Comparison of ENCODE assay signal across 10 mouse cellular contexts in the genomic region with DNA sequence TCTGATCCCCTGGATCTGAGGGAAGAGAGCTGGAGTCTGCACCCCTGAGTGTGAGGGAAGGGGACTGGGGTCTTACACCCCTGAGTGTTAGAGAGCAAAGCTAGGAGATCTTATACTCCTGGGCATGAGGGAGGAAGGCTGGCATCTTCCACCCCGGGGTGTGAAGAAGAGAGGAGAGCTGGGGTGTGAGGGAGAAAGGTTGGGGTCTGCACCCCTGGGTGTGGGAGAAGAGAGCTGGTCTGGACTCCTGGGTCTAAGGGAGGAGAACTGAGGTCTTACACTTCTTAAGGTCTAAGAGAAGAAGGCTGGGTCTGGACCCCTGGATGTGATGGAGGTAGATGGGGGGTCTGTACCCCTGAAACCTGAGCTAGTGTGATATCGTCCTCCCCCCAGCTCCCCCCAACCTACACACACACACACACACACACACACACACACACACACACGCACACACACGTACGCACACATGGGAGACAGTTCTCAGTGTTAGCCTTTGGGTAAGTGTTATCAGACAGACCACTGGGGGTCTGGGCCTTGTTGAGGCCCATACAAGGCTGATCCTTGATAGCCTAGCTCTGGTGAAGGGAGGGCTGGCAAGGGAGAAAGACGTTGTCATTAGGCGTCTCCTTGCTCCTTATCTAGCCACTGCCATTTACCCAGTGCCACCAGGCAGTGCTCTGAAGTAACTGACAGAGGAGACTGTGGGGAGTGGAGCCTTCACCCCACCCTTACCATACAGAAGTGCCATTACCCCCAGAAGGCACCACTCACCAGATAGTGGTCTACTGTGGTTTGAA. TPM values are rescaled to one million over a fixed set of nuclear protein-coding genes. Genes with fewer than 3 reads are reported as not detected.
DNase-seq lines count a peak whose midpoint lies in the region; ATAC-seq and TF ChIP-seq lines count a peak whose summit lies in the region.
"Had no signal": no experiment of that assay in that cellular context is flagged by ENCODE, and none has a peak within 500 bp of the region (broad histone marks: within the 10 kb centered on the region; RNA-seq: fewer than 3 reads in every experiment).

No protein-coding gene starts in this region.

- H3K9me3 ChIP-seq in forebrain, embryonic 10.5 days = no peaks in the 10 kb centered on the region
- no peaks in the 10 kb centered on the region for H3K9me3 ChIP-seq in forebrain, postnatal 0 days (ENCODE audit: low read length)
- H3K9me3 ChIP-seq in liver, embryonic 14.5 days (ENCODE audit: control insufficient read depth, low read length) = no peaks in the 10 kb centered on the region
- H3K9me3 ChIP-seq: hindbrain, embryonic 15.5 days had no signal

- H3K4me1 ChIP-seq in forebrain, embryonic 10.5 days = peaks cover 17% of the 10 kb centered on the region
- H3K4me1 ChIP-seq in forebrain, postnatal 0 days (ENCODE audit: insufficient read depth) = peaks cover 5% of the 10 kb centered on the region; the same call in 1 of the 2 replicates
- peaks cover 30% of the 10 kb centered on the region; the same call in 1 of the 2 replicates for H3K4me1 ChIP-seq in spleen, adult 2 months (ENCODE audit: control insufficient read depth, insufficient read depth, insufficient read length)
- H3K4me1 ChIP-seq in liver, embryonic 14.5 days (replicated peaks; ENCODE audit: control insufficient read depth in 2 of 2, insufficient read depth in 2 of 2, low read length in 1 of 2) = peaks cover 56 to 61% of the 10 kb centered on the region in 2 experiments
- peaks cover 12% of the 10 kb centered on the region for H3K4me1 ChIP-seq in lung, adult 2 months (ENCODE audit: control insufficient read depth, insufficient read depth, low read length)

- no peak for ATAC-seq in forebrain, postnatal 0 days
- peak; percentile 82 for ATAC-seq in liver, embryonic 14.5 days (ENCODE audit: insufficient read depth)

- H3K9ac ChIP-seq in forebrain, postnatal 0 days = no peak overlapping the region
- peak overlapping the region; percentile 100 for H3K9ac ChIP-seq in liver, embryonic 14.5 days (replicated peaks)
- H3K9ac ChIP-seq: hindbrain, embryonic 15.5 days had no signal

- no peak for TF ChIP-seq POLR2A in spleen, adult 2 months (IDR thresholded peaks at IDR 0.05; ENCODE audit: low read depth, low read length)
- no peak for TF ChIP-seq POLR2A in lung, adult 2 months (IDR thresholded peaks at IDR 0.05; ENCODE audit: borderline replicate concordance, extremely low read depth, low read depth, low read length)

- H3K27ac ChIP-seq in forebrain, embryonic 10.5 days = peak overlapping the region; percentile 79
- H3K27ac ChIP-seq in forebrain, postnatal 0 days (ENCODE audit: low read depth, low read length) = no peak overlapping the region
- peak overlapping the region; percentile 93 for H3K27ac ChIP-seq in spleen, adult 2 months (ENCODE audit: insufficient read depth, low read length)
- H3K27ac ChIP-seq in liver, embryonic 14.5 days = peak overlapping the region; percentile 100
- H3K27ac ChIP-seq: hindbrain, embryonic 15.5 days had no signal

- WGBS in forebrain, embryonic 10.5 days = 87% methylated on average over 7 of the region's 7 CpGs
- WGBS in forebrain, postnatal 0 days = 84% methylated on average over 7 of the region's 7 CpGs
- 18% methylated on average over 7 of the region's 7 CpGs for WGBS in spleen, adult 2 months
- 14% methylated on average over 7 of the region's 7 CpGs for WGBS in liver, embryonic 14.5 days (ENCODE audit: insufficient replicate concordance)
- WGBS in lung, adult 2 months = 69% methylated on average over 7 of the region's 7 CpGs

- no peaks in the 10 kb centered on the region for H3K27me3 ChIP-seq in forebrain, embryonic 10.5 days (ENCODE audit: poor library complexity, severe bottlenecking)
- H3K27me3 ChIP-seq in forebrain, postnatal 0 days (ENCODE audit: insufficient read depth, low read length) = no peaks in the 10 kb centered on the region
- no peaks in the 10 kb centered on the region for H3K27me3 ChIP-seq in spleen, adult 2 months (ENCODE audit: control insufficient read depth, insufficient read depth, low read length)
- H3K27me3 ChIP-seq in liver, embryonic 14.5 days (ENCODE audit: control insufficient read depth, insufficient read depth, low read length) = no peaks in the 10 kb centered on the region
- H3K27me3 ChIP-seq: hindbrain, embryonic 15.5 days had no signal

- peak; percentile 81 for TF ChIP-seq EP300 in liver, embryonic 14.5 days (IDR thresholded peaks at IDR 0.05; ENCODE audit: low read depth)

- no peak for DNase-seq in forebrain, embryonic 10.5 days (ENCODE audit: extremely low spot score, low spot score)
- DNase-seq in forebrain, postnatal 0 days = no peak
- no peak for DNase-seq in spleen, adult 2 months (ENCODE audit: low read depth in 1 of 2, low spot score in 2 of 2)
- DNase-seq in spleen, adult 18-20 months = no peak
- peak; percentile 83 to 88 (median 84) for DNase-seq in liver, embryonic 14.5 days (ENCODE audit: low read depth in 3 of 3, low spot score in 3 of 3)
- peak; percentile 54 for DNase-seq in thymus, postnatal 4 days
- no peak for DNase-seq in lung, adult 2 months
- no peak for DNase-seq in embryo, embryonic 10 days (ENCODE audit: low spot score)
- DNase-seq: lung, adult 18-20 months had no signal

- H3K4me3 ChIP-seq in forebrain, embryonic 10.5 days = peak overlapping the region; percentile 26
- no peak overlapping the region for H3K4me3 ChIP-seq in forebrain, postnatal 0 days (ENCODE audit: low read depth, low read length)
- peak overlapping the region; percentile 59 for H3K4me3 ChIP-seq in spleen, adult 2 months (ENCODE audit: extremely low read depth, insufficient read depth, insufficient read length)
- H3K4me3 ChIP-seq in liver, embryonic 14.5 days (ENCODE audit: insufficient read depth in 1 of 2, low read depth in 2 of 2, low read length in 2 of 2) = peak overlapping the region; percentile 77 to 88
- H3K4me3 ChIP-seq in lung, adult 2 months (replicated peaks; ENCODE audit: extremely low read depth, low read depth, low read length) = no peak overlapping the region
- H3K4me3 ChIP-seq: hindbrain, embryonic 15.5 days had no signal

- H3K36me3 ChIP-seq in forebrain, embryonic 10.5 days (replicated peaks) = no peaks in the 10 kb centered on the region
- H3K36me3 ChIP-seq in forebrain, postnatal 0 days (ENCODE audit: insufficient read depth) = no peaks in the 10 kb centered on the region
- no peaks in the 10 kb centered on the region for H3K36me3 ChIP-seq in spleen, adult 2 months (ENCODE audit: control insufficient read depth, insufficient read depth, low read length)
- H3K36me3 ChIP-seq in liver, embryonic 14.5 days (replicated peaks; ENCODE audit: control insufficient read depth, insufficient read depth, low read depth) = peaks cover 38% of the 10 kb centered on the region
- H3K36me3 ChIP-seq: hindbrain, embryonic 15.5 days had no signal

- no peak for TF ChIP-seq CTCF in forebrain, postnatal 0 days (IDR thresholded peaks at IDR 0.05; ENCODE audit: low read depth)
- no peak for TF ChIP-seq CTCF in spleen, adult 2 months (IDR thresholded peaks at IDR 0.05; ENCODE audit: extremely low read depth, insufficient read depth, insufficient read length, insufficient replicate concordance)
- peak; percentile 41; the same call in 1 of the 2 replicates for TF ChIP-seq CTCF in liver, embryonic 14.5 days (IDR thresholded peaks at IDR 0.05; ENCODE audit: low read depth)
- no peak for TF ChIP-seq CTCF in lung, adult 2 months (IDR thresholded peaks at IDR 0.05; ENCODE audit: insufficient read depth, low read length)

- no peak overlapping the region for H3K4me2 ChIP-seq in forebrain, postnatal 0 days (ENCODE audit: low read depth)
- H3K4me2 ChIP-seq in liver, embryonic 14.5 days (ENCODE audit: low read depth) = peak overlapping the region; percentile 100

RNA-seq across cellular contexts. Expression of a gene that starts 1.1 kb away (rescaled TPM):
- 3.8 and 5.1 TPM in 2 replicates for polyA plus RNA-seq in forebrain, embryonic 10.5 days (2016; fragmentation: Nextera tagmentation; extraction: Ambion mirVana)
- 1.2 and 1.5 TPM in 2 replicates for total RNA-seq in forebrain, postnatal 0 days (2014; rRNA removed)
- polyA plus RNA-seq in forebrain, postnatal 0 days (2015; fragmentation: Nextera tagmentation; extraction: Ambion mirVana) = 0.88 and 1.1 TPM in 2 replicates
- polyA plus RNA-seq in spleen, adult 2 months (2012; rRNA removed) = 102 and 133 TPM in 2 replicates
- polyA plus RNA-seq in liver, embryonic 14.5 days (2012; rRNA removed) = 112 and 113 TPM in 2 replicates
- polyA plus RNA-seq in liver, embryonic 14.5 days (2014; fragmentation: Nextera tagmentation; extraction: Ambion mirVana) = 90.2 and 112 TPM in 2 replicates
- 9.0 and 11.3 TPM in 2 replicates for polyA plus RNA-seq in lung, adult 2 months (2012; rRNA removed)

RNA-seq across cellular contexts. Expression of a gene that starts 22.2 kb away (rescaled TPM):
- not detected in 2 replicates for polyA plus RNA-seq in forebrain, embryonic 10.5 days (2016; fragmentation: Nextera tagmentation; extraction: Ambion mirVana)
- not detected in 2 replicates for total RNA-seq in forebrain, postnatal 0 days (2014; rRNA removed)
- not detected in 2 replicates for polyA plus RNA-seq in forebrain, postnatal 0 days (2015; fragmentation: Nextera tagmentation; extraction: Ambion mirVana)
- not detected in 2 replicates for polyA plus RNA-seq in spleen, adult 2 months (2012; rRNA removed)
- polyA plus RNA-seq in liver, embryonic 14.5 days (2012; rRNA removed) = not detected in 2 replicates
- polyA plus RNA-seq in liver, embryonic 14.5 days (2014; fragmentation: Nextera tagmentation; extraction: Ambion mirVana) = not detected in 2 replicates
- 32.1 TPM in 1 of 2 replicates, not detected in the other for polyA plus RNA-seq in lung, adult 2 months (2012; rRNA removed)
- polyA plus RNA-seq: hindbrain, embryonic 15.5 days had no signal

RNA-seq across cellular contexts. Expression of a gene that starts 28.2 kb away (rescaled TPM):
- polyA plus RNA-seq in forebrain, embryonic 10.5 days (2016; fragmentation: Nextera tagmentation; extraction: Ambion mirVana) = 26.5 and 28.5 TPM in 2 replicates
- 23.9 and 31.8 TPM in 2 replicates for total RNA-seq in forebrain, postnatal 0 days (2014; rRNA removed)
- 25.2 and 28.5 TPM in 2 replicates for polyA plus RNA-seq in forebrain, postnatal 0 days (2015; fragmentation: Nextera tagmentation; extraction: Ambion mirVana)
- 55.7 and 83.3 TPM in 2 replicates for polyA plus RNA-seq in spleen, adult 2 months (2012; rRNA removed)
- polyA plus RNA-seq in liver, embryonic 14.5 days (2012; rRNA removed) = 20.6 and 22.2 TPM in 2 replicates
- polyA plus RNA-seq in liver, embryonic 14.5 days (2014; fragmentation: Nextera tagmentation; extraction: Ambion mirVana) = 11.2 and 11.8 TPM in 2 replicates
- 35.8 and 58.4 TPM in 2 replicates for polyA plus RNA-seq in lung, adult 2 months (2012; rRNA removed)

RNA-seq across cellular contexts. Expression of a gene that starts 37.5 kb away (rescaled TPM):
- 0.17 TPM in 1 of 2 replicates, not detected in the other for polyA plus RNA-seq in forebrain, embryonic 10.5 days (2016; fragmentation: Nextera tagmentation; extraction: Ambion mirVana)
- not detected in 2 replicates for total RNA-seq in forebrain, postnatal 0 days (2014; rRNA removed)
- polyA plus RNA-seq in forebrain, postnatal 0 days (2015; fragmentation: Nextera tagmentation; extraction: Ambion mirVana) = not detected in 2 replicates
- 0.18 and 0.26 TPM in 2 replicates for polyA plus RNA-seq in spleen, adult 2 months (2012; rRNA removed)
- polyA plus RNA-seq in liver, embryonic 14.5 days (2012; rRNA removed) = 0.11 TPM in 1 of 2 replicates, not detected in the other
- not detected in 2 replicates for polyA plus RNA-seq in liver, embryonic 14.5 days (2014; fragmentation: Nextera tagmentation; extraction: Ambion mirVana)
- 0.58 and 2.0 TPM in 2 replicates for polyA plus RNA-seq in lung, adult 2 months (2012; rRNA removed)

RNA-seq across cellular contexts. Expression of a gene that starts 54.7 kb away (rescaled TPM):
- polyA plus RNA-seq in forebrain, embryonic 10.5 days (2016; fragmentation: Nextera tagmentation; extraction: Ambion mirVana) = 12.9 and 13.2 TPM in 2 replicates
- 15.8 and 16.9 TPM in 2 replicates for total RNA-seq in forebrain, postnatal 0 days (2014; rRNA removed)
- polyA plus RNA-seq in forebrain, postnatal 0 days (2015; fragmentation: Nextera tagmentation; extraction: Ambion mirVana) = 19.3 and 21.2 TPM in 2 replicates
- 6.5 and 8.2 TPM in 2 replicates for polyA plus RNA-seq in spleen, adult 2 months (2012; rRNA removed)
- 1.5 and 1.8 TPM in 2 replicates for polyA plus RNA-seq in liver, embryonic 14.5 days (2012; rRNA removed)
- 1.4 TPM in 2 replicates for polyA plus RNA-seq in liver, embryonic 14.5 days (2014; fragmentation: Nextera tagmentation; extraction: Ambion mirVana)
- 3.9 and 9.0 TPM in 2 replicates for polyA plus RNA-seq in lung, adult 2 months (2012; rRNA removed)

Comparison
In these comparisons a context has a peak if more than half of its experiments do, and no peak if none do; other contexts are left out.
1. H3K4me3 ChIP-seq: peak in forebrain, embryonic 10.5 days (single experiment), spleen, adult 2 months (single experiment) and liver, embryonic 14.5 days (2 of 2); none in forebrain, postnatal 0 days (single experiment) and lung, adult 2 months (single experiment).
2. DNase-seq: peak in liver, embryonic 14.5 days (3 of 3) and thymus, postnatal 4 days (single experiment); none in forebrain, embryonic 10.5 days (single experiment), forebrain, postnatal 0 days (single experiment), spleen, adult 2 months (0 of 2), spleen, adult 18-20 months (0 of 2), lung, adult 2 months (single experiment) and embryo, embryonic 10 days (single experiment).